Mouse (Mus musculus) ES-E14 (cell line): ENCODE results near the gene Etnk2.

ENCODE experiments used
- MAFK ChIP-seq: IDR thresholded peaks from 2 replicates; pipeline ENCODE4 v1.6.1; 2014; ENCODE audit warnings: mild to moderate bottlenecking, low read depth, low read length, inconsistent platforms; ENCODE audit not compliant: insufficient read depth
- ZNF384 ChIP-seq: IDR thresholded peaks from 2 replicates; pipeline ENCODE4 v1.6.1; 2012; ENCODE audit warnings: low read depth, low read length, inconsistent platforms

DNA sequence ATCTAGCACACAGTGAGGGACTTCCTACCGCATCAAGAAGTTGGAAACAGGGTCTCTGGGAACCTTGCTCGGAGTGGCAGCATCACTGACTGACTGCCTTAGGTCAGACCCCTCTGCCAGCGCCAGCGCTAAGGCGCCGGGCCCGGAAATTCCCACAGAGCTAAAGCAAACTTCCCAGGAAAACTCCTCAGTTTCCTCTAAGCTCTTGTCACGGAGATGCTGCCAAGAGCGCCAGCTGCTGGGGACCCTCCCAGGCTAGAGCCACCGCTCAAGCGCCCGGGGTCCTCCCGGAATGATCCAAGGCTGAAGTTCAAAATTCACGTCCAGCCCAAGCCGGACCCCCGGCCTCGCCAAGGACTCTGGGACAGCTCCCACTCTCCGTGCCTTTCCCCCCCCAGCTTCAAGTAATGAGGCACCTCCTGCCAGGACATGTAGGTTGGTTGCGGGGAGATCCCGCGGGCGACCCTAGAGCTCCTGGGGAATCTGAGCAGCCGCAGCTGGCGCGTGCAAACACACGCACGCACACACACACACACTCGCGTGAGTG, 59.3 kb downstream of the Etnk2 start:
- TF ChIP-seq MAFK (no peak), ZNF384 (no peak)
